Mouse (Mus musculus) adrenal gland (tissue): Measurements from ENCODE around the gene Tsku.

Experiments used
- intact Hi-C: fragments of 180-260 bp; cut with DNase I; formaldehyde crosslinking; loops from one replicate; pipeline ENCODE4 v1.15.1; 2025

The Tsku gene

GRCm38 (mm10) chr7:98359951-98360620, 1.0 kb downstream of the Tsku start:
- intact Hi-C loops = no loop called here

GRCm38 (mm10) chr7:98358016-98358415, 3.1 kb downstream of the Tsku start:
- intact Hi-C loops = no loop called here

- intact Hi-C loops = no loop called here
Measured at GRCm38 (mm10) chr7:98357324-98357723, 3.8 kb downstream of the Tsku start.

- intact Hi-C loops = no loop called here
Measured at GRCm38 (mm10) chr7:98354921-98355310, 6.2 kb downstream of the Tsku start.

GRCm38 (mm10) chr7:98354160-98354920, 6.8 kb downstream of the Tsku start:
- intact Hi-C loops = no loop called here

- intact Hi-C loops = no loop called here
Measured at GRCm38 (mm10) chr7:98353616-98354015, 7.5 kb downstream of the Tsku start.

- intact Hi-C loops = no loop called here
Measured at GRCm38 (mm10) chr7:98351523-98351922, 9.6 kb downstream of the Tsku start.

GRCm38 (mm10) chr7:98349821-98350220, 11.3 kb downstream of the Tsku start:
- intact Hi-C loops = loop anchor here (1.0 to 5.0 kb wide), 2 partner anchors 80 to 97 kb away; no protein-coding TSS in a partner anchor

- intact Hi-C loops = loop anchor here (1.0 to 5.0 kb wide), 2 partner anchors 81 to 98 kb away; no protein-coding TSS in a partner anchor
Measured at GRCm38 (mm10) chr7:98349096-98349495, 12.0 kb downstream of the Tsku start.

- intact Hi-C loops = loop anchor here (5.0 kb wide), 1 partner anchor 99 kb away; no protein-coding TSS in a partner anchor
Measured at GRCm38 (mm10) chr7:98348043-98348442, 13.1 kb downstream of the Tsku start.

- intact Hi-C loops = loop anchor here (5.0 kb wide), 1 partner anchor 100 kb away; no protein-coding TSS in a partner anchor
Measured at GRCm38 (mm10) chr7:98347471-98347870, 13.7 kb downstream of the Tsku start.

GRCm38 (mm10) chr7:98345036-98345435, 16.1 kb downstream of the Tsku start:
- intact Hi-C loops = loop anchor here (5.0 kb wide), 1 partner anchor 102 kb away; no protein-coding TSS in a partner anchor

GRCm38 (mm10) chr7:98344361-98344760, 16.8 kb downstream of the Tsku start:
- intact Hi-C loops = loop anchor here (5.0 kb wide), 2 partner anchors 37 to 192 kb away; no protein-coding TSS in a partner anchor

GRCm38 (mm10) chr7:98342249-98342648, 18.9 kb downstream of the Tsku start:
- intact Hi-C loops = loop anchor here (5.0 kb wide), 2 partner anchors 35 to 190 kb away; no protein-coding TSS in a partner anchor

- intact Hi-C loops = loop anchor here (2.0 to 5.0 kb wide), 3 partner anchors 34 to 189 kb away; no protein-coding TSS in a partner anchor
Measured at GRCm38 (mm10) chr7:98341475-98341874, 19.7 kb downstream of the Tsku start.

- intact Hi-C loops = loop anchor here (2.0 to 5.0 kb wide), 3 partner anchors 33 to 188 kb away; no protein-coding TSS in a partner anchor
Measured at GRCm38 (mm10) chr7:98340343-98340742, 20.8 kb downstream of the Tsku start.

GRCm38 (mm10) chr7:98333987-98334386, 27.1 kb downstream of the Tsku start:
- intact Hi-C loops = no loop called here

GRCm38 (mm10) chr7:98333507-98333906, 27.6 kb downstream of the Tsku start:
- intact Hi-C loops = no loop called here

- intact Hi-C loops = no loop called here
Measured at GRCm38 (mm10) chr7:98332678-98333397, 28.3 kb downstream of the Tsku start.

GRCm38 (mm10) chr7:98331932-98332331, 29.2 kb downstream of the Tsku start:
- intact Hi-C loops = no loop called here

GRCm38 (mm10) chr7:98330375-98331002, 30.6 kb downstream of the Tsku start:
- intact Hi-C loops = no loop called here
